Mouse (Mus musculus) lung, embryonic 16.5 days (tissue): ENCODE measurements around the gene Hdlbp. TPM values are rescaled to one million over a fixed set of nuclear protein-coding genes. Genes with fewer than 3 reads are reported as not detected.

Experiments used
- ATAC-seq: fragments of 200-750 bp; cut with Nextera tagmentation; 2 replicates; pipeline ENCODE4 v1.8.0; 2017; ENCODE audit warnings: low read depth, mild to moderate bottlenecking, moderate library complexity
- H3K27ac ChIP-seq: fragments of 300-500 bp; sonication (generic); 2 replicates; pipeline ENCODE4 v1.5.1; 2014; ENCODE audit warnings: mild to moderate bottlenecking, control low read depth, low read length
- H3K27me3 ChIP-seq: fragments of 300-500 bp; sonication (generic); 2 replicates; pipeline ENCODE4 v1.6.1; 2014; ENCODE audit warnings: low read depth, low read length, mixed read lengths; ENCODE audit not compliant: control insufficient read depth, insufficient read depth
- H3K36me3 ChIP-seq: fragments of 300-500 bp; sonication (generic); 2 replicates; pipeline ENCODE4 v1.6.1; 2014; ENCODE audit warnings: low read length; ENCODE audit not compliant: control insufficient read depth, insufficient read depth
- H3K4me1 ChIP-seq: fragments of 300-500 bp; sonication (generic); replicated peaks from 2 replicates; pipeline ENCODE4 v1.6.1; 2014; ENCODE audit warnings: low read length, mixed read lengths; ENCODE audit not compliant: control insufficient read depth, insufficient read depth
- H3K4me2 ChIP-seq: fragments of 300-500 bp; sonication (generic); 2 replicates; pipeline ENCODE4 v1.6.1; 2014; ENCODE audit warnings: low read depth, low read length, control low read depth
- H3K4me3 ChIP-seq: fragments of 300-500 bp; sonication (generic); 2 replicates; pipeline ENCODE4 v1.5.1; 2014; ENCODE audit warnings: mild to moderate bottlenecking, low read length, control low read depth
- H3K9ac ChIP-seq: fragments of 300-500 bp; sonication (generic); 2 replicates; pipeline ENCODE4 v1.6.1; 2014; ENCODE audit warnings: low read length, control low read depth
- H3K9me3 ChIP-seq: fragments of 300-500 bp; sonication (generic); 2 replicates; pipeline ENCODE4 v1.6.1; 2016; ENCODE audit warnings: low read length; ENCODE audit not compliant: control insufficient read depth
- WGBS: fragments of 180-500 bp; shearing (Covaris S2); extraction: QIAGEN DNeasy Blood & Tissue Kit; methylation state at CpG from one replicate; pipeline ENCODE4 v1.1.7; 2014; 5-methylcytosine and 5-hydroxymethylcytosine counted together
- polyA plus RNA-seq: library from polyadenylated mRNA; unstranded; fragments of >200 nt; fragmentation: Nextera tagmentation; extraction: Ambion mirVana; gene quantifications from 2 replicates; pipeline ENCODE4 v1.2.1, GENCODE M21; 2015

Gene Hdlbp
- polyA plus RNA-seq, 1 experiment from 2014 or later, result 172 TPM

DNA sequence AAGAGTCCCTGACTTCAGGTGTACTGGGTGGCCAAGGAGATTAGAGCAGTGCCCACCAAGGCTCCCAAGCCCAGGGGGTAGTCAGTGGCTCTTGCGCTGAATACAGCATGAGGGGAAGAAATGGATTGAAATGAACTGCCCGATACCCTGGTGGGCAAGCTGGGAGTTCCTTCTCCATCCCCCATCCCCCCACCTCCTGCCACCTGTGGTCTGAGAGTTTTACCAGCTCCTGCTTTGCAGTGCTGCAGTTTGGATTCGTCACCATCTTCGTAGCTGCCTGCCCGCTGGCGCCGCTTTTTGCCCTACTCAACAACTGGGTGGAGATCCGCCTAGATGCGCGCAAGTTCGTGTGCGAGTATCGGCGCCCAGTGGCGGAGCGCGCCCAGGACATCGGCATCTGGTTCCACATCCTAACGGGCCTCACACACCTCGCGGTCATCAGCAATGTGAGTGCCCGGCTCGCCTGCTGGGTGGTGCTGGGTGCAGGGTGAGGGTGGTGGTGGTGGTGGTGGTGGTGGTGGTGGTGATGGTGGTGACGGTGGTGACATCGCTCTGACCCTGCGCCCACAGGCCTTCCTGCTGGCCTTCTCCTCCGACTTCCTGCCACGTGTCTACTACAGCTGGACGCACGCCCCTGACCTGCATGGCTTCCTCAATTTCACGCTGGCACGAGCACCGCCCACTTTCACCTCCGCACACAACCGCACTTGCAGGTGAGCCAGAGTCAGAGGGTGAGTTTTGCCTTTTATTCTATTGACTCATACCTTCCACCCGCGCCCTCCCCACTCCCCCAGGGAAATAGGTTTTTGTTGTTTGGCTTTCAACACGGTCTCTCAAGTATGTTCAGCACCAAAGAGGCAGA, 77.2 kb downstream of the Hdlbp start:
- ATAC-seq, result peak; percentile 25; the same call in 1 of the 2 replicates
- WGBS, result 16% methylated on average over 34 of the region's 38 CpGs

DNA sequence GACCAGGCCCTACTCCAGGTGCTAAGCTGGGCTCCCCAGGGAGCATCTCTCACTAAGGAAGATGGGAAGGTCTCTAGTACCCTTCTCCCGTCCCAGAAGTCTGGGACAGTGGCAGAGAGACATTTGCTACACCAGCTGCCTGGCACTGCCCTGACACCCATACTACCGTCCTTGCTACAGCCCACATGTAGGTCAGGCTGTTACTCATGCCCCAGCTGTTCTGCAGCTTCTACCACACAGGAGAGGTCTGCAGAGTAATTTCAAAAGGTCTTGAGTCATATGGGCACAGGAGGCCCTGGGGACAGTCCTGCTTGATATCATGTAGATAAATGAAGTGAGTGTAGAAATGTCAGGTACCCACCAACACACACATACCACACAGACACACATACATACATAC, 89.7 kb downstream of the Hdlbp start:
- 72% methylated on average over 2 of the region's 2 CpGs for WGBS
- H3K4me2 ChIP-seq, result no peak overlapping the region
- H3K9me3 ChIP-seq, result no peaks in the 10 kb centered on the region
- no peaks in the 10 kb centered on the region for H3K27me3 ChIP-seq
- no peak for ATAC-seq
- H3K9ac ChIP-seq, result no peak overlapping the region
- H3K27ac ChIP-seq, result no peak overlapping the region
- no peaks in the 10 kb centered on the region for H3K4me1 ChIP-seq
- H3K36me3 ChIP-seq, result no peaks in the 10 kb centered on the region
- H3K4me3 ChIP-seq, result no peak overlapping the region

More for the DNA sequence above, 77.2 kb downstream of the Hdlbp start:
- Histone ChIP-seq H3K27me3 (no peaks in the 10 kb centered on the region), H3K9ac (peak overlapping the region; percentile 35; the same call in 1 of the 2 replicates), H3K36me3 (peaks cover 2% of the 10 kb centered on the region), H3K27ac (no peak overlapping the region), H3K9me3 (no peaks in the 10 kb centered on the region), H3K4me3 (peak overlapping the region; percentile 36), H3K4me2 (peak overlapping the region; percentile 54), H3K4me1 (no peaks in the 10 kb centered on the region)

DNA sequence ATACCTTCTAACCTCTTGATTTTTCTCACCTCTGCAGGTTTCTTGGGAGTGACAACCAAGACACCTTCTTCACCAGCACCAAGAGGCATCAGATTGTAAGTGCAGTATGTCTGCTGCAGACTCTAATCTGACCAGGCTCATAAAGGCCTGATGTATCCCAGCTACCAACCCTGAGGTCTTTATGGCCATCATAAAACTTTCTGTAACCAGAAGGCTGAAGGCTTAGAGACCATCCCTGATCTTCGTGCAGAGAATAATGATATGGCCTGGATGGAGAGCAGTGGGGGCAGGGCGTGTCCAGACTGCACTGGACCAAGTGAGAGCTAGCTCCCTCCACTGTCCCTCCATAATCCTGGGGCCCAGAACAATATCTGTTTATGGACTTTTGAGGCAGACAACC, 91.4 kb downstream of the Hdlbp start:
- Histone ChIP-seq H3K4me2 (no peak overlapping the region), H3K9ac (no peak overlapping the region), H3K9me3 (no peaks in the 10 kb centered on the region), H3K27ac (no peak overlapping the region), H3K4me3 (no peak overlapping the region), H3K27me3 (no peaks in the 10 kb centered on the region), H3K4me1 (no peaks in the 10 kb centered on the region), H3K36me3 (no peaks in the 10 kb centered on the region)
- WGBS, result 76% methylated on average over 2 of the region's 2 CpGs
- no peak for ATAC-seq

GRCm38 (mm10) chr1:93379117-93379516, 99.5 kb downstream of the Hdlbp start:
- H3K4me3 ChIP-seq, result no peak overlapping the region
- no peak overlapping the region for H3K4me2 ChIP-seq
- no peak for ATAC-seq
- no peaks in the 10 kb centered on the region for H3K4me1 ChIP-seq
- H3K27me3 ChIP-seq, result no peaks in the 10 kb centered on the region
- H3K36me3 ChIP-seq, result no peaks in the 10 kb centered on the region
- WGBS, result 78% methylated on average over 5 of the region's 5 CpGs
- H3K9me3 ChIP-seq, result no peaks in the 10 kb centered on the region
- H3K9ac ChIP-seq, result no peak overlapping the region
- H3K27ac ChIP-seq, result no peak overlapping the region

DNA sequence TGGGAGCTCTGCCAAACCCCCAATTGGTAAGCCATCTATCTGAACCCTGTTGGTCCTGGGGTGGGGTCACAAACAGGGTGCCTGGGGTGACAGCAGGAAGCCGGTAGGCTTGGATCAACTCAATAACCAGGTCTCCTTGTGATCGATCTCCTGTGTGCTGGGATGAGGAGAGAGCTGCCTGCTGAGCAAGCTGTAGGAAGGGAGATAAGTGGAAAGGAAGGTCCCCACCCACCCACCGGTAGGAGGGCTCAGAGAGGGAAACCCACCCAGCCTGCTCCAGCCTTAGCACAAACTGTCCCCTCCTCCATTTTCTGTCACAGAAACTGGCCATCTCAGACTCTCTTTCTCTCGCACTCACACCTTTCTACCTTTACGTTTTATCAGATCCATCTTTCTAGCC, 101.3 kb downstream of the Hdlbp start:
- H3K4me2 ChIP-seq, result no peak overlapping the region
- H3K4me1 ChIP-seq, result no peaks in the 10 kb centered on the region
- H3K27me3 ChIP-seq, result no peaks in the 10 kb centered on the region
- no peak for ATAC-seq
- H3K36me3 ChIP-seq, result no peaks in the 10 kb centered on the region
- H3K27ac ChIP-seq, result no peak overlapping the region
- WGBS, result 43% methylated on average over 5 of the region's 5 CpGs
- no peak overlapping the region for H3K9ac ChIP-seq
- H3K4me3 ChIP-seq, result no peak overlapping the region
- H3K9me3 ChIP-seq, result no peaks in the 10 kb centered on the region

DNA sequence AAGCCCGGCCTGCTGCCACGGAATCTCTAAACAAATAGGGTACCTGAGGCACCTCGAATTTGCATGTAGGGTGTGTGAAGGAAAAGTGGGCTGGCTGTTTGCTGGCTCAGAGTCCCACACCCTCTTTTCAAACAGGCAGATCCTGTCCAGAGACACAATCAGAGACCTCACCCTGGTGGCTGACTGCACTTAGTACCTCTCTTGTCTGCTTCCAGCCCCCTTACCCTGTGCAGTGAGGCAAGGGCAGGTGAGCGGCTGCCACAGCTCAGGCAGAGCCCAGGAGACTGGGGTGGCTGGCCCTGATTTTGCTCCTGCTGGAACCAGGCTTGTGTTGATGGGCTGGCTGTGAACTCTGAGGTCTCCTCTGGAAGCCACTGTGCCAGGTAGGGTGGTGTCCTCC, 105.0 kb downstream of the Hdlbp start, which contains the start of gene Ano7:
Ano7 (plus strand) TSS at position 266 of the 400 bp plus-strand sequence.
- Histone ChIP-seq H3K4me2 (no peak within 1 kb of the TSS), H3K27me3 (no peaks in the 10 kb centered on the region), H3K9ac (no peak within 1 kb of the TSS), H3K4me1 (no peaks in the 10 kb centered on the region), H3K4me3 (no peak within 1 kb of the TSS), H3K27ac (no peak within 1 kb of the TSS), H3K36me3 (no peaks in the 10 kb centered on the region), H3K9me3 (no peaks in the 10 kb centered on the region)
- no peak for ATAC-seq
- WGBS, result 60% methylated on average over 4 of the region's 4 CpGs

DNA sequence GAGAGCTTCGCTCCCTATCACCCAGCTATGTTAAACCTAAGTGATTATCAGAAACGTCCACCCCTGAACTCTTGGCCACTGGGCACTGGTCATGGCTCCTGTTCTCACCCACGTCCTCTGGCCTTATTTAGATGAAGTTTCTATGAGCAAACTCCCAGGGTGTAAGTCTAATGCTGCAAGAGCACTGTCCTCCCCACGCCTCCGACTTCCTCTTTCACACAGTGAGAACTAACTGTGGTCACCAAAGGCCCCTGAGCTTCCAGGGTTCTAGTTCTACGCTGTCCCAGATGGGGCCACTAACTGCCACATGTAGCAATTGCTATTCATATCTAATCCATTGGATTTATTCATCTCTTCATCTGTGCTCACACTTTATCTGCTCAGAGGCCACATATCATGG, 113.0 kb downstream of the Hdlbp start:
- WGBS, result 92% methylated on average over 6 of the region's 6 CpGs
- Histone ChIP-seq H3K9ac (no peak overlapping the region), H3K27ac (no peak overlapping the region), H3K27me3 (no peaks in the 10 kb centered on the region), H3K36me3 (peaks cover 31% of the 10 kb centered on the region), H3K4me2 (no peak overlapping the region), H3K4me3 (no peak overlapping the region), H3K9me3 (no peaks in the 10 kb centered on the region), H3K4me1 (no peaks in the 10 kb centered on the region)
- ATAC-seq, result no peak

DNA sequence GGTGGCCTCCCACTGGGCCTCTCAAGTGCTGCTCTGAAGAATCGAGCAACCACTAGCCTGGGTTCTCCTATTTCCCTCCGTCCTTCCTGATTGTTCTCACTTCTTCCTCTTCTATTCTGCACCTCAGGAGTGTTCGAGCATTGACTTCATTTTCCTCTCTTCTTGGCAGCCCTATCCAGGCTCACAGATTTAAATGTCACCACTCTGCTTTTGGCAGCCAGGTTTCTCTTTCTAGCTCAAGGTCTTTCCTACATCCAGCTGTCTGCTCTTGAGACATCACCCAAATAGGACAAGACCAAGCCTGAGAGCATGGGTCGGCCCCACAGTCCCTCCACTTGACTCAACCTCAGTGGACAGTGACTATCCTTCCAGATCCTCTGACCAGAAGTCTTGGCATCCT, 116.0 kb downstream of the Hdlbp start:
- Histone ChIP-seq H3K4me3 (no peak overlapping the region), H3K27me3 (no peaks in the 10 kb centered on the region), H3K4me2 (no peak overlapping the region), H3K4me1 (no peaks in the 10 kb centered on the region), H3K36me3 (peaks cover 38% of the 10 kb centered on the region), H3K9me3 (no peaks in the 10 kb centered on the region), H3K27ac (no peak overlapping the region), H3K9ac (no peak overlapping the region)
- ATAC-seq, result no peak
- 89% methylated on average over 4 of the region's 4 CpGs for WGBS
